Mouse (Mus musculus) CH12F3 (cell line): ENCODE results near the gene Dld.

ENCODE experiments used
- in situ Hi-C: fragments of 300-500 bp; cut with MboI; formaldehyde crosslinking; loops from 2 replicates; pipeline ENCODE4 v1.14.3; 2020; ENCODE audit warnings: low sequenced_read_pairs

Dld gene

DNA sequence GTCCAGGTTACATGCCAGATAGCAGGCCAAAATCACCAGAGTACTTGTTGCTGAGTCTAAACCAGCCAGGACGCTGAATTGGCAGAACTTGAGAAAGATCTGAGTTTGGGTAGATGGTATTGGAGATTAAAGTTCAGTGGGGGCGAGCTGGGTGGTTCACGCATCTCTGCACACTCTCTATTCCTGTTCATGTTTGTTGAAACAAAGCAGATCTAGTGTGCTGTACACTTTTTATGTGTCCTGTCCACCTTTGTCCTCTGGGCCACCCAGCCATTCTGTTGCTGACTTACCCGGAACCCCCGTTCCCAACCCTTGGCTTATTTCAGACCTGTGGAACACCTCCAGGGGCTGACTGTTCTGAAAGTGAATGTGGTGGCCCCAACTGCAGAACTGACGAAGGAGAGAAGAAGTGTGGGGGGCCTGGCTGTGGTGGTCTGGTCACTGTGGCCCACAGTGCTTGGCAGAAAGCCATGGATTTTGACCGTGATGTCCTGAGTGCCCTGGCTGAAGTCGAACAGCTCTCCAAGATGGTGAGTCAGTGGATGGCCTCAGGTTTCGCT lies 28.0 kb downstream of the Dld start:
- in situ Hi-C loops, result no loop called here

- in situ Hi-C loops, result no loop called here
Observed at GRCm38 (mm10) chr12:31321532-31321931, 29.7 kb downstream of the Dld start.

DNA sequence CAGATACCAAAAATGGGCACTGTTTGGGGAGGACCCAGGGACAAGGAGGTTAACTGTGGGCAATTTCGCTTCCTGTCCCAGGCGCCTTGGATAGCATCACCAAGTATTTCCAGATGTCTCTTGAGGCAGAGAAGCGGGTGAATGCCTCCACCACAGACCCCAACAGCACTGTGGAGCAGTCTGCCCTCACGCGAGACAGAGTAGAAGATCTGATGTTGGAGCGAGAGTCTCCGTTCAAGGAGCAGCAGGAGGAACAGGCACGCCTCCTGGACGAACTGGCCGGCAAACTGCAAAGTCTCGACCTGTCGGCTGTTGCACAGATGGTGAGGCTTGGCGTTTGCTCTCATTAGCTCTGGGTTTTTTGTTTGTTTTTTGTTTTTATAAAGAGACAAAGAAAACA lies 30.4 kb downstream of the Dld start:
- in situ Hi-C loops, result no loop called here

GRCm38 (mm10) chr12:31318409-31318963 lies 32.8 kb downstream of the Dld start:
- in situ Hi-C loops, result no loop called here

GRCm38 (mm10) chr12:31317670-31318408 lies 33.4 kb downstream of the Dld start:
- in situ Hi-C loops, result no loop called here

GRCm38 (mm10) chr12:31315961-31316360 lies 35.3 kb downstream of the Dld start:
- in situ Hi-C loops, result no loop called here

- in situ Hi-C loops, result no loop called here
Observed at GRCm38 (mm10) chr12:31314310-31314709, 36.9 kb downstream of the Dld start.

- in situ Hi-C loops, result no loop called here
Observed at GRCm38 (mm10) chr12:31313136-31313535, 38.1 kb downstream of the Dld start.

DNA sequence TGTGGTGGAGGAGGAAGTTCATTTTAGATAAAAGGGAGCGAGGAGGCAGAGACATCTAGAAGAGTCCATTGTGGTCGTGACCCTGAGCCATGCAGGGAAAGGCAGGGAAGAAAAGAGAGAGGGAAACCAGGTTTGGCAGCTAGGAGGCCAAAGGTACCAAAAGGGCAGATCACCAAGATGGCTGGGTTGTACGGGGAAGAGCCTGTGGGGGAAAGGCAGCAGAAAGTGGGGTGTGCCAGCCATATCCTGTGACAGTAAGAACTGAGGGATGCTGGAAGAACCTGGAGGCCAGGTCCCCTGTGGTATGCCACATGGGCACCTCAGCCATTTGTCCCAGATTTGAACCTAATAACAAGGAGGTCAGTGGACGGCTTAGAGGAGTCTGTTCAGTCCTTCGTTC lies 39.0 kb downstream of the Dld start:
- in situ Hi-C loops, result no loop called here

DNA sequence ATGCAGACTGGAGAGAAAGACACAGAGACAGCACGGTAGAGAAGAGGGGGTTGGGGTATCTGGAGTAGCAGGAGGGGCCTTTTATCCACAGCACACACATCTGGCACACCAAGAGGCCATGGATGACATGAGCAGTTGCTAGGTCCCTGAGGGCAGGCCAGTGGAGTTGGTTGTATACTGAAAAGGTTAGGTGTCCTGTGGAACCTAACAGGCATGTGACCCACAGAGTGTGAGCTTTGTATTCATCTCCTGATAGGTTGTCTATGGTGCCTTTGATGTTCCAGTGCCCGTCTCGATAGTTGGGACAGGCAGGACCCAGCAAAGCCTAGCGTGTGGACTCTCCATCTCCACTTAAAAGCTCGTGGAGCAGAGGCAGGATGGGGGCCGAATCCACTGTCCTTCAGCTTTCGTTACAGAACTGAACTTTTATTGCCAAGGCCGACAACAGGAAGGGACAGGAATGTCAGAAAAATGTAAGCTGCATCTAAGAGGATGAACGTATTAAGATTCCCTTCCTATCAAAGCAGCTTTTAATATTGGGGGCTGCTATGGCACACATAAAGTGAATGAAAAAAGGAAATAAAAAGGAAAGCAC lies 39.5 kb downstream of the Dld start:
- in situ Hi-C loops, result no loop called here

- in situ Hi-C loops, result no loop called here
Observed at GRCm38 (mm10) chr12:31310687-31311086, 40.6 kb downstream of the Dld start.

GRCm38 (mm10) chr12:31307756-31308155 lies 43.5 kb downstream of the Dld start:
- in situ Hi-C loops, result no loop called here

GRCm38 (mm10) chr12:31307011-31307410 lies 44.2 kb downstream of the Dld start:
- in situ Hi-C loops, result no loop called here

DNA sequence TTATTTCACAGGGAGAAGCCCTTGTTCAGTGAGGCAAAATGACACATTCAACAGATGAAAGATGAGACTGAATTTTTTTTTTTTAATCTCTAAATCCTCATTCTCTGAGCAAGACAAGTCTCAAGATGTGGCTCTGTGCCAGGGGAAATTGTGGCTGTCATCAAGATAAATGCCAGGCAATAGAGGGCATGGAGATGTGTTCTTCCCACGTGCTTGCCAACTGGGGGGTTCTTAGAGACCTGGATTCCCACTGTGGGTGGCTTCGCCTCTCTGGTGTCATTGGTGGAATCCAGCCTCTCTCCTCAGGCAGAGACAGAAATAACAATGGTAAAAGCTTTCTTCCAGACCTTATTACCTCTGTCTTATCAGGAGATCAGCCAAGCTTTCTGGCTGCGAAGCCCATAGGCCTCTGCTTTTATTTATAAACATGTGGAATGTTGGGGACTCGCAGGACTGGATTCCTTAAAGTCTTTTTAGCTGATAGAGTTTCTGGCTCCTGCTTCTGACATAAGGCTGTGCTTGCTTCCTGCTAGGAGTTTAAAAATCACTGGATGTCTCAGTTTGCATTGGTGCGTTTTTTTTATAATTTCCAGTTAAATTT lies 45.1 kb downstream of the Dld start:
- in situ Hi-C loops, result no loop called here

DNA sequence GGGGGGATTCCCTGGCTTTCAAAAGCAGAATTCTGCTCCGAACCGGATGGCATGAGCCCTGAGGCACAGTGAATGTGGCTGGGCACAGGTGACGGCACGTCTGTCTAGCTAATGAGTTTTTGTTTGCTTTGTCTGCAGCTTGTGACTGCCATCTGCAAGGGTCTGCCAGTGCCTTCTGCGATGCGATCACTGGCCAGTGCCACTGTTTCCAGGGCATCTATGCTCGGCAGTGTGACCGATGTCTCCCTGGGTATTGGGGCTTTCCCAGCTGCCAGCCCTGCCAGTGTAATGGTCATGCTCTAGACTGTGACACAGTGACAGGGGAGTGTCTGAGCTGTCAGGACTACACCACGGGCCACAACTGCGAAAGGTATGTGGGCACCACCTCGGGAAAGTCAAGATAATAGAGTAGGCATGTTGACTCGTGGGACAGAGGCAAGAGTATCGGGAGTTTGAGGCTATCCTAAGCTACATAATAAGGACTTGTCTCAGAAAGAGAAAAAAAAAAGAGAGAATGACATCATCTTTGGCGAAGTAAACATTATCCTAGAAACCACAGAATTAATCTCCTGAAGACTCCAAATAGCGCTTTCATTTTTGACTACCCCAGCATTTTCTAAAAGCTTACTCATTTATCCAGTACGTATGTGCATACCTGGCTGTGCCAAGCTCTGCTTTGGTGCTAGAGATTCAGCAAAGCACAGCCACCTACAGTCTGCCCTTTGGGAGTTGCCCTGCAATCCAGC lies 48.3 kb downstream of the Dld start:
- in situ Hi-C loops, result no loop called here

GRCm38 (mm10) chr12:31302266-31302665 lies 49.0 kb downstream of the Dld start:
- in situ Hi-C loops, result no loop called here

- in situ Hi-C loops, result no loop called here
Observed at GRCm38 (mm10) chr12:31300276-31300675, 51.0 kb downstream of the Dld start.

GRCm38 (mm10) chr12:31299676-31300197 lies 51.5 kb downstream of the Dld start:
- in situ Hi-C loops, result no loop called here

- in situ Hi-C loops, result no loop called here
Observed at GRCm38 (mm10) chr12:31299126-31299525, 52.1 kb downstream of the Dld start.

DNA sequence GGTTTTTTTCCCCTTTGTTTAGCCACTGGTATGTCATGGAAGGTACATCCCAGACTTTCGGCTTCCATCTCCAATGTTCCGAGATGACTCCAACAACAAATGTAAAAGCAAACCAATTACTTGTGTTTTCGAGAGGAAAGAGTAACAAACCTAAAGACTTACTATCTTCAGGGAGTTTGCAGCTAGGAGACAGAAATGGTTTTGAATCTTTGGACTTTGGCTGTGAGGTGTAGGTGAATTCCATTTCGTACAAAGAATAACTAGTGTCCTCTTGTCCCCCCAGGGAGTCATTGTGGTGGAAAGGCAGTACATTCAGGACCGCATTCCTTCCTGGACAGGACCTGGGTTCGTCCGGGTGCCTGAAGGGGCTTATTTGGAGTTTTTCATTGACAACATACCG lies 52.7 kb downstream of the Dld start:
- in situ Hi-C loops, result no loop called here

DNA sequence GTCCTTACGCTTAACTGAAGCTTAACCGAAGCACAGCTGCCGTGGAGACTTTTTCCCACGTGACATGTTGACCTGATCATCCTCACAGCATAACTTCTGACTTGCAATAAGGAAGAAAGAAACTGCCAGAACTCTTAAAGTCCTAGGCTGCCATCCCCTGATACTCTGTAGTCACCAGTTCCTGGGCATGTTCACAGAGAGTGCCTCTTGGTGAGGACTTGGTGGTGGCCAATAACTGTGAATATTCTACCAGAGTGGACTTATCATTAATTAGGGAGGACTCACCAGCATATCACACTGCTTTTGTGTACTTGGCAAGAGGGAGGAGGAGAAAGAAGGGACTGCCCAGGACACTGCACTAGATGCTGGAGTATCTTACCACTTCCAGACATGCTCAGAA lies 53.1 kb downstream of the Dld start:
- in situ Hi-C loops, result no loop called here
